Mouse (Mus musculus) left cerebral cortex, adult 2 months (tissue): ENCODE results near the gene Med25. TPM values are rescaled to one million over a fixed set of nuclear protein-coding genes. Genes with fewer than 3 reads are reported as not detected.

ENCODE experiments used
- DNase-seq, 2 experiments: peaks; one replicate each; pipeline ENCODE4 v3.0.0; 2021 to 2022; ENCODE audit warnings: low spot score in 2 of 2, mixed read lengths in 1 of 2; ENCODE audit errors: extremely low spot score in 1 of 2
- H3K27ac ChIP-seq: fragments of 200-600 bp; 2 replicates; pipeline ENCODE4 v1.8.1; 2022
- H3K4me3 ChIP-seq: fragments of 200-600 bp; 2 replicates; pipeline ENCODE4 v1.8.1; 2022
- CTCF ChIP-seq: fragments of 200-600 bp; IDR thresholded peaks from 2 replicates; pipeline ENCODE4 v1.8.1; 2022; ENCODE audit warnings: antibody characterized with exemption, mild to moderate bottlenecking, moderate library complexity
- intact Hi-C: fragments of 180-260 bp; cut with DNase I; formaldehyde crosslinking; loops from one replicate; pipeline ENCODE4 v1.15.1; 2025
- total RNA-seq, 2 experiments: library from RNA; stranded (reverse); gene quantifications; 2 replicates each; pipeline ENCODE4 v1.2.3; 2021

Med25 gene
- total RNA-seq, 2 experiments from 2014 or later = 96.1 to 98.5 TPM

DNA sequence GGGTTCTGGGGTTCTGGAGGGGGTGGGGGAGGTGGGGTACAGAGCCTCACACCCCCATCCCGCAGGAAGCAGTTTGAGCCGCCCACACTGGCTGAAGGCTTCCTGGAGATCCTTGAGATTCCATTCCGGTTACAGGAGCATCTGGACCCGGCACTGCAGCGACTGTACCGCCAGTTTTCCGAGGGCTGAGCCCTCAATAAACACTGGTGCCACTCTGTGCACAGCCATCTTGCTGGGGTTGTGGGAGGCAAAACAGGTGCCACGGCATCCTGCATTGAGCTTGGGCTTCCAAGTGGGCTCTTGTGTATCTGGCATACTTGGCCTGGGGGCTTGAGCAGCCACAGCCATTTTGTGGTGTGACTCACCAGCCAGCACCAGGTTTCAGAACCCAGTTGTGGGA lies 30.1 kb downstream of the Med25 start:
- H3K4me3 ChIP-seq = no peak overlapping the region
- no peak for TF ChIP-seq CTCF
- DNase-seq = no peak
- 0 out of 2 replicates have a peak overlapping the region, but pooled peaks have one; percentile 32 for H3K27ac ChIP-seq
- intact Hi-C loops = no loop called here

DNA sequence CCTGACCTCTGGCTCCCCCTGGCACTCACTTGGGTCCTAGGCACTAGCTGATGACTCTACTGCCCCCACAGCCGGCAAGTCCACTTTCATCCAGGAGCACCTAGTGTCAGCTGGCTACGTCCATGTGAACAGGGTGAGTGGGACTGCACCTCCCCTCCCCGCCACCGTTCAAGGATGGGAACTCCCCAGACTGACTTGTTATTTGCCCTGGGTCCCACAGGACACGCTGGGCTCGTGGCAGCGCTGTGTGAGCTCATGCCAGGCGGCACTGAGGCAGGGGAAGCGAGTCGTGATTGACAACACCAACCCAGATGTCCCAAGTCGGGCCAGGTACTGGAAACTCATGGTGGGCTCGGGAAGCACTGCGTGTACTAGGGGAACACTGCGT lies 31.1 kb downstream of the Med25 start:
- intact Hi-C loops = no loop called here
- TF ChIP-seq CTCF = no peak
- no peak for DNase-seq
- Histone ChIP-seq H3K4me3 (no peak overlapping the region), H3K27ac (no peak overlapping the region)

DNA sequence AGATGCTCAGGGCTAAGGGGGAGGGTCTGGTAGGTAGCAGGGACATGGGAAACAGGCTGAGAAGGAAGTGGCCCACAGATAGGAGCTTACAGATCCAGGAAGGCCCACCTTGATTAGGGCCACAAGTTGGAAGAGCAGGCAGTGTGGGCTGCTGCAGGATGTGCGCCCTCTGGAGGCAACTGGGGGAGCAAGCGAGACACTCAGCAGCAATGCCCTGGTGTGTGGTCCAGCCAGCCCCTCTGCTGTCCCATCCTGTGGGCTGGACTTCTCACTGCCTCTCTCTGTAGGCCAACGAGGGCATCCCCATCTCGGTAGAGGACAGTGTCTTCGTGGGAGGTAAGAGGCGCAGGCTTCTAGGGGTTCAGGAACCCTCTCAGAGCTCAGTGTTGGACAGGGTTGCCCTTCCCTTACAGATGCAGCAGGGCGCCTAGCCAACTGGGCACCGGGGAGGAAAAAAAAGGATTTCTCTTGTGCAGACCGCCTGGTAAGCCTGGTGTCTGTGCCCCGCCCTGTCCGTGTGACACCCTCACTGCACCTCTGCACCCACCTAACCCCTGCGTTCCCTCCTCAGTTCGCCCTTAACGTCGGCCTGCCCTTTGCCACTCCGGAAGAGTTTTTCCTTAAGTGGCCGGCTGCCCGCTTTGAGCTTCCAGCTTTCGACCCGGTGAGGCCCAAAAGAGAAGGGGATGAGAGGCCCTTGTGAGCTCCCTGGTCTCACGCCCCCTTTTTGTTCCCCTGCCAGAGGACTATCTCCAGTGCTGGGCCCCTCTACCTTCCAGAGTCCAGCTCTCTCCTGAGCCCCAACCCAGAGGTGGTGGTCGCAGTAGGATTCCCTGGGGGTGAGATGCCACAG lies 31.7 kb downstream of the Med25 start:
- peak; percentile 62 to 72 for DNase-seq
- TF ChIP-seq CTCF = peak; percentile 89
- no peak overlapping the region; the same call in 1 of the 2 replicates for H3K27ac ChIP-seq
- intact Hi-C loops = no loop called here
- H3K4me3 ChIP-seq = no peak overlapping the region

DNA sequence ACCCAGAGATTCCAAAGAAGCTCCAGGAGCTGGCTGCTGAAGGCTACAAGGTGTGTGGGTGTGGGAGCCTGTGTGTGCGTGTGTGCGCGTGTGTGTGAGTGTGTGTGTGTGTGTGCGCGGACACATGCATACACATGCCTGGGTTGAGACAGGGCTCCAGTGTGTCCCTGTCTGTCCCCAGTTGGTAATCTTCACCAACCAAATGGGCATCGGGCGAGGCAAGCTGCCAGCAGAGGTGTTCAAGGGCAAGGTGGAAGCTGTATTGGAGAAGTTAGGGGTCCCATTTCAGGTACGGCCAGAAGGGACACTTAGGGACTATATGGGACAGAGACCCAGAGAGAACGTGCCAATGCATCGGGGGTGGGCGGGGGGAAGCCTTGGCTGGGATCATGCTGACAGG lies 32.6 kb downstream of the Med25 start:
- TF ChIP-seq CTCF = no peak
- H3K27ac ChIP-seq = no peak overlapping the region
- H3K4me3 ChIP-seq = no peak overlapping the region
- intact Hi-C loops = loop anchor here (10.0 kb wide), 1 partner anchor 265 kb away; the partner anchor contains the start of genes Rpl13a and Rps11
- DNase-seq = no peak

DNA sequence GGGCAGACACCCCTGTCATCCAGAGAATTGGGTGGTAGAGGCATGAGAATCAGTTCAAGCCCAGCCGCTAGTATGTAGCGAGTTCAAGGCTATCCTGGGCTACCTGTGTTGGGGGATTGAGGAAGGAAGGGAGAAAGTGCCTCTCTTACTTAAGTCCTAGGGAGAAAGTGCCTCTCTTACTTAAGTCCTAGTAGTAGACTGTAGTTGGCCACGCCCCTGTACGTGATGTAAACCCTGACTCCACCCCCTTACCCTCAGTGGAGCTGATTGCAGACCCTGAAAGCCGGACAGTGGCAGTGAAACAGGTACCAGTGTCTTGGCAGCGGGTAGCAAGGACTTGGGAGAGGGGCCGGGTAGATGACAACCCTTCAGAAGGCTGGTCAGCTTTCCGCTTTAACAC lies 34.6 kb downstream of the Med25 start:
- peak overlapping the region; percentile 92 for H3K4me3 ChIP-seq
- no peak for DNase-seq
- no peak for TF ChIP-seq CTCF
- intact Hi-C loops = loop anchor here (10.0 kb wide), 1 partner anchor 267 kb away; the partner anchor contains the start of genes Rpl13a and Rps11
- H3K27ac ChIP-seq = peak overlapping the region; percentile 88; the same call in 1 of the 2 replicates

DNA sequence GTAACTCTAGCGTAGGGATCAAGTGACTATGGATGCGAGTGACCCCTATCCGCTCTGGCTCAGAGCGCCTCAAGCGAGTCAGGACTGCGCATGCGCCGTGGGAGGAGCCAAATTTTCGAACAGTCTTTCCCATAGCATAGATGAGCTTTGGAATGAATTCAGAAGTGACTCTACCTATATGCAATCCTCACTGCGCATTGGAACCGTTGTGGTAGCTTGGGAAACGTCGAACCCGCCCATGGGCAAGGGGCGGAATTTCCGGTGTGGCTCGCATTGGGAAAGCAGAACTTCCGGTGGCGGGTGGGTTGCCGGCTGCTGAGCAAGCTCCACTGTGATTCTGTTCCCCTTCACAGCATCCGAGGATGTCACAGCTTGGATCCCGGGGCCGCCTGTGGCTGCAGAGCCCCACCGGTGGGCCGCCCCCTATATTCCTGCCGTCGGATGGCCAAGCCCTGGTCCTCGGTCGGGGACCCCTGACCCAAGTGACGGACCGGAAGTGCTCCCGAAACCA lies 35.4 kb downstream of the Med25 start, which contains the start of gene Pnkp:
Gene Pnkp (plus strand): TSS at position 98 of the 511 bp plus-strand sequence.
- DNase-seq = peak; percentile 89 to 90
- intact Hi-C loops = loop anchor here (10.0 kb wide), 1 partner anchor 268 kb away; the partner anchor contains the start of genes Rpl13a and Rps11
- TF ChIP-seq CTCF = no peak; the same call in 1 of the 2 replicates
- peak within 1 kb of the TSS; percentile 88 for H3K27ac ChIP-seq
- H3K4me3 ChIP-seq = peak within 1 kb of the TSS; percentile 92

DNA sequence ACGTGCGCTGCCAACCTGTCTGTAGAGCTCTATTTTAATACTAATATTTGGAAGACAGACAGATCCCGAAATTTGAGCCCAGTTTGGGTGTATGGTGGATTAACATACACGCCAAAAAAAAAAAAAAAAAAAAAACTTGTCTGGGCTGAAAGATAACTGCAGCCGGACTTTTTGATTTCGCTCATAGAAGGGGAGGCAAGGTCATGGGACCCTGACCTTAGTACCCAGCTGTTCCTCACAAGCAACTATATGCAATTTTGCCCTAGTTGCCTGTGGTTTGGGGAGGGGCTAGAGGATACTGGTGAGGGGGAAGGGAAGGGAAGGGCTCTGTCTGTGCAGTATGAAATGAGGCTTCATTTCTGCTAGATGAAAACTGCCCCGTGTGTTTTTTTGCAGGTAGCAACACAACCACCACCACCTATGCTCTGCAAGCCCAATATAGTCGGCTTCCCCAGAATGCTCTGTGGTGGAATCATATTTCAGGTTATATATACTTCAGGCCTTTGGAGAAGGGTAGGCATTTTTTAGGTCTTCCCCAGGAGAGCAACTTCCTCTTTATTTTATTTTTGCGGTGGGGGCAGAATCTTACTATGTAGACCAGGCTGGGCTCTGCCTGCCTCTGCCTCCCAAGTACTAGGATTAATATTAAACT lies 36.1 kb downstream of the Med25 start:
- DNase-seq = no peak
- intact Hi-C loops = loop anchor here (10.0 kb wide), 1 partner anchor 268 kb away; the partner anchor contains the start of genes Rpl13a and Rps11
- TF ChIP-seq CTCF = no peak
- Histone ChIP-seq H3K4me3 (peak overlapping the region; percentile 92), H3K27ac (peak overlapping the region; percentile 88)

DNA sequence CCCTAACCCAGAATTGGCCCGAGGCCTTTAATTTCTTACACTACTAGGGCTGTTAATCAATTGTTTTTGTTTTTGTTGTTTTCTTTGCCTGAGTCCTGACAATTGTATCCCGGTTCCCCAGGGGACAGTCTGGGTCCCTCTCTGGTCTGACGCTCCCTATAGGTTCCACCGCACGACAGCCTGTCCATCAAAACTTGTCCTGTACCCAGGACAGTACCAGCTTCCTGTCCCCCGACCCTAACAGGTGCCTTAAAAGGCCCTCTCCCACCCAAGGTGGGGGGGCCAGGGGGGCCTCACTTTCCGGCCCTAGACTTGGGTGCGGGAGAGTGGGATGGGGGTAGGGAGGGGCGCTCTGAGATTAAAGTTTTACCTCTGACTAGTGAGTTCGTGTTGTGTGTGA lies 37.5 kb downstream of the Med25 start:
- TF ChIP-seq CTCF = no peak; the same call in 1 of the 2 replicates
- intact Hi-C loops = loop anchor here (10.0 kb wide), 1 partner anchor 270 kb away; the partner anchor contains the start of genes Rpl13a and Rps11
- Histone ChIP-seq H3K4me3 (peak overlapping the region; percentile 66), H3K27ac (peak overlapping the region; percentile 76)
- DNase-seq = no peak

DNA sequence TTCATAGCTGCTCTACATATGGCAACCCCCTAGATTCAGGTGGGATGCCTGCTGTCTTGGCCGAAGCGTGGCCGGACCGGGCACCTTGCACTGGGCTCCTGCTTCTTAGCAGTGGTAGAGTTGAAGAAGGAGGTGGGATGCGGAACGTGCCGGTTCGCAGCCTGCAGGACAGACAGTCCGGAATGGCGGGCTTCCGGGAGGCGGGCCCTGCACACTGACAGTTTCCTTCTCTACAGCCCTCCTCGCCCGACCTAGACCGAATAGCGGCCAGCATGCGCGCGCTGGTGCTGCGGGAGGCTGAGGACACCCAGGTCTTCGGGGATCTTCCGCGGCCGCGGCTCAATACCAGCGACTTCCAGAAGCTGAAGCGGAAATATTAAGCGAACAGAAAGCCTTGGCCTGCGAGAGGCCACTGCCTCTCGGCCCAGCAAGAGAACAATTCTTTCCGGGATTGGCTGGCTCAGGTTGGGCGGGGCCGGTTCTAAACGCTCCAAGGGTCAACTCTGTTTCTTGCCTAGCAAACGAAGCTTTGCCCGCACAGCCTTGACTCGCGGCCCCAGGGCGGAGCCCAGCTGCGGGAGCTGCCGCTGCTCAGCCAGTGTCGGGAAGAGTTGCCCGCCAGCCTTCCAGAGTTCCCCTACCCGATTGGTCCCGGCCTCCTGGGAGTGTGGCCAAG lies 38.0 kb downstream of the Med25 start:
- intact Hi-C loops = loop anchor here (10.0 kb wide), 1 partner anchor 270 kb away; the partner anchor contains the start of genes Rpl13a and Rps11
- TF ChIP-seq CTCF = no peak
- H3K4me3 ChIP-seq = peak overlapping the region; percentile 66
- peak overlapping the region; percentile 76 for H3K27ac ChIP-seq
- DNase-seq = peak; percentile 67 to 69

DNA sequence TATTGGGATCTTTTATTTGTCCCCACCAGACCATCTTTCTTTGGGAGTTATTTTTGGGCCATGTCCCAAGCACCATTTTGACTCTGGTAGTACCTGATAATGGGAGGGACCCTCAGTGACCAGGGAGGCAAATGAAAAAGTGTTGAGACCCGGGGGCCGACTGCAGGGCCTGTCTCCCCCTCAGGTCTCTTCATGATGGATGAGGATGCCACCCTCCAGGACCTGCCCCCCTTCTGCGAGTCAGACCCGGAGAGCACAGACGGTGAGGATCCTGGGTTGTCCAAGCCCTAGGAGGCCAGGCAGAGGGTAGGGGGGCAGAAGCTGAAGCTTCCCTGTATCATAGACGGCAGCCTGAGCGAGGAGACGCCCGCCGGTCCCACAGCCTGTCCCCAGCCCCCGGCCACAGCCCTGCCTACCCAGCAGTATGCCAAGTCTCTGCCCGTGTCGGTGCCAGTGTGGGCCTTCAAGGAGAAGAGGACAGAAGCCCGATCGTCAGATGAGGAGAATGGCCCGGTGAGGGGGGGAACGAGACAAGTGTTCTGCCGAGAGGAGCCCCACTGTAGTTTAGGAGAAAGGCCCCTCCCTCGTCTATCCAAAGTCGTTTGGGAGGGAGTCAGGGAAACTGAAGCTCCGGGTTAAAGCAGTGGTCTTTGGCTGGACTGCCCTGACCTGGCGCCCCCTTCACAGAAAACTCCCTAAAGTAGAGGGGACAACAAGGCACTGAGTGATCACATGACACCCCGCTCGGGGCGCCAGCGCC lies 38.7 kb downstream of the Med25 start:
- intact Hi-C loops = loop anchor here (2.0 to 10.0 kb wide), 2 partner anchors 15 to 271 kb away; partner anchors contain the start of genes Ptov1, Rpl13a and Rps11
- DNase-seq = no peak
- peak overlapping the region; percentile 76 for H3K27ac ChIP-seq
- TF ChIP-seq CTCF = no peak
- H3K4me3 ChIP-seq = peak overlapping the region; percentile 66

DNA sequence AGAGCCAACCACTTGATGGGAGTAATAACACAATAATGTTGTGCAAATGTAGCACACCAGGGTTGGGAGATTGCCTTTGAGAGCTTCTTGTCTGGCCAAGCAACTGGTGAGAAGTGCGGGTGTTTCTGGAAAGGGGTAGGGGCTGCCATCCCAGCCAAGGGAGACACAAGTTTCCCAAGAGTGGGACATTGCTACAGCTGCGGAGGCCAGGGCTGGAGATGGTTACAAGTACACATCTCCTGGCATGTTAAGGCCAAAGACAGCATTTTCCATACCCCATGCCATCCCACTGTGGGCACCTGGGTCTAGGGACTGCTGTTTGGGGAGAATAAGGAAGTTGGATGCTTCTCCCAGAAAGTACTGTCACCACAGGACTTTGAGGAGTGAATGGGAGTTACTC lies 39.4 kb downstream of the Med25 start:
- H3K4me3 ChIP-seq = no peak overlapping the region
- intact Hi-C loops = loop anchor here (2.0 to 10.0 kb wide), 2 partner anchors 16 to 272 kb away; partner anchors contain the start of genes Ptov1, Rpl13a and Rps11
- no peak for TF ChIP-seq CTCF
- DNase-seq = no peak
- H3K27ac ChIP-seq = no peak overlapping the region
